Mouse (Mus musculus) ES-CJ7 (cell line): ENCODE data around the gene Bcl2l13.
"Not testable (repeated sequence)": the region's sequence is repeated elsewhere in the genome, so short reads cannot be mapped to it uniquely, and the experiment has no call there.

ENCODE experiments used
- DNase-seq: peaks from one replicate; pipeline ENCODE4 v3.0.0; 2011; ENCODE audit warnings: low read depth, low spot score

The Bcl2l13 gene

DNA sequence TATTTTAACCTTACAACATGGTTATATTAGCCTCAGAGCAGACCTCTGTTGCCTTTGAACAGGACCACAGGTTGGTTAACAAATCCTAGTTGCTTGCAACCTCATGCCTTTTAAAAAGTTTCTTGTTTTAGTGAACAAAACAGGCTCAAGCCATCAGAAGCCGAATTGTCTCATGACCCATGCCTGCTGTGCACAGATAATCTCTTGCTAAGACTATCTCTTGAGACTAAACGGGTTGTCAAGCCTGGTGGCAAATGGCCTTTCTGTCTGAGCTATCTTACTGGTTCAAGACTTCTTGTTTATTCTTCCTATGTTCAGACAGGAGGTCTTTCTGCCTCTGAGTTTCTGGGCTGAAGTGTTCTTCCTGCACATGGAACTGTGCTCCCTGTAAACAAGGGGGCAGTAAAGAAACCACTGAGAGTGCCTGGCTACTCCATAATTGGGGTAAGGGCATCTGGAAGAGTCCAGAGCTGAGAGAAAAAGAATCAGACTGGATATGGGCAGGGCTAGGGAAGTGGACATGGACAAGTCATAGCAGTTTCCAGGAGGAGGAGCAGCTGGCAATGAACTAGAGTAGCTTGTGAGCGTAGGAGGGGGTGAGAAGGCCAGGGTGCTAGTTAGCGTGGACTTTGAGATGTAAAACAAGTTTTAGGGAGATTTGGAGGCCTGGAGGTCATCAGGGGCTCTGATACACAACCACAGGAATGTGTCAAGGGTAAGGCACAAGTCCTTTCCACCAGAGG lies 5.0 kb upstream of the Bcl2l13 start:
- no peak for DNase-seq

DNA sequence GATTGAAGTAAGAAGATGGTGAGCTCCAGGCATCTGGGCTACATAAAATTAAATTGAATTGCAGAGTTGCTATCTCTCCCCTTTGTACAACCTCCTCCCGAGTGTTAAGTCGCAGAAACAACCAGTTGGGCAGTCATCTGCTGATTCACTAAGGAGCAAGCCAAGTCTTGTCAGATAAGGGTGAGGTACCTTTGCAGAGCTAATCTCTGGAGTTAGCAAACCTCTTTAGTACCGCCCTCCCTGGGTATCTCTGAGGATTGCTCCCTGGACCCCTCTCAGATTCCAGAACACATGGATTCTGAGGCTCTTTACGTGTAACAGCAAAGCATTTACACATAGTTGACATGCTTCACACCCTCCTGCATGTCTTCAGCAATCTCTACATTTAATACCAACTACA lies 3.9 kb upstream of the Bcl2l13 start:
- DNase-seq: no peak

DNA sequence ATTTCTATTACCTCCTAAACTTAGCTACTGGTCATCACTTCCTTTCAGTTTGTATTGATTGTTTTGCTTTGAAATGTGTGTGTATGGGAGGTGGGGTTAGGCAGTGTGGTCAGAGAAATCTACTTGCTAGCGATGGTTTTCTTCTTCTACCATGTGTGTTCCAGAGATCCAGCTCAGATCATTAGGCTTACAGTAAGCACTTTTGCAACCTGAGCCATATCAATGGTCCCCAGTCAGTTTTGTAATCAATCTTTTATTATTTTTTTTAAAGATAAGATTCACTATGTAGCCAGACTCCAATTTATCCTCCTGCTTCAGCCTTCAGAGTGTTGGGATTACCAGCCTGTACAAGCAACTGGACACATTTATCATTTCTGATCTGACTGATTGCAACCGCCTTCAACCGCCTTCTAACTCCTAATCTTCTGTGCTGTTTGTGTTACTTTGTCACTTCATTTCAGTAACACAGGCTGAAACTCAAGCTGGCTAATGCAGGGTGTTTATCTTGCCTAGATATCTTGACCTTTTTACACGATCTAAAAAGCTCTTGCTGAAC lies 1.2 kb upstream of the Bcl2l13 start:
- no peak for DNase-seq

DNA sequence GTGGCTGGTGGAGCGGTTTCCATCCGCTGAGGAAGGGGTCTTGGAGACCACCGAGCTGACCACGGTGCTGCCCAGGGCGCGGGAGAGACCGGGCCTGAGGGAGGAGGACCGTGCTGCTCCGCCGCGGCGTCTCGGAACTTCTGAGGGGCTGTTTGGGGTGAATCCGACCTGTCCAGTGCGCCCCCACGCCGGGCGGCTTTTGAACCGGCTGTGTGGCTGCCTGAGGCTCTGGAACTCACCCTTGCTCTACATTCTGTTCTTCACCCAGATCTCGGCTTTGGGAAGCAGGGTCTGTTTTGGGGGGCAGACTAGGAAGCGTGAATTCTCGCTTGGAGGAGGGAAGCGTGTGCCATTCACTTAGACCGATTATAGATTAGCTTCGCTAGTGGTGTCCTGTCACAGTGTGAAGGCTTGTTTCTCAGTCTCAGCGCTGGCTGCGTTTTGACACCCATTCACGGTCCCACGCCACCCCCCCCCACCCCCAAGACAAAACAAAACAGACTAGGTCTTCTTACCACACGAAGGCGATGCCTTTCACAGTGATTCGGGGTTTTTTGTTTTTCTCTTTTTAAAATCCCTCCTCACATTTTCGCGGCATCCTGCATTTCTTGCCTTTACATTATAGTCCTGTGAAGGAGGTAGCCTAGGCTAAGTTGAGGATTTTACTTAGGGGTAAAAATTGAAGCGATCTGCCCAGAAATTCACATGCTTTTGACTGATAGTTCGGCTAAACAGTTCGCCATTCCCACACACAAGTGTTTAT lies 558 bp downstream of the Bcl2l13 start:
- DNase-seq: no peak

DNA sequence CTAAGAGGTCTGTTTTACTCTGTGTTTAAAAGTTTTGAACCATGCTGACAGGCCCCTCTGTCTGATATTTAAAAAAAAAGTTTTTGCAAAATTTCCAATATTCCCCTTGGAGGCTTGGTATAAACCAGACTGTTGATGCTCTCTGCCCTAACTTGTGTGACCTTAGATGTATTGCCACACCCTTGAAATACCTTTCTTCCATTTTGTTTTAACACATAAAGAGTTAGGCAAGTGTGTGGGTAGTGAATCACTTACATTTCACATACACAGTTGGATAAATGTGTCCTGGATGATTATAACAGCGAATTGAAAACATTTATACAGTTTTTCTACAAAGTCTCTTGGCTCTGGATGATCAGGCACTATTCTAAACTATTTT lies 1.1 kb downstream of the Bcl2l13 start:
- DNase-seq: no peak

DNA sequence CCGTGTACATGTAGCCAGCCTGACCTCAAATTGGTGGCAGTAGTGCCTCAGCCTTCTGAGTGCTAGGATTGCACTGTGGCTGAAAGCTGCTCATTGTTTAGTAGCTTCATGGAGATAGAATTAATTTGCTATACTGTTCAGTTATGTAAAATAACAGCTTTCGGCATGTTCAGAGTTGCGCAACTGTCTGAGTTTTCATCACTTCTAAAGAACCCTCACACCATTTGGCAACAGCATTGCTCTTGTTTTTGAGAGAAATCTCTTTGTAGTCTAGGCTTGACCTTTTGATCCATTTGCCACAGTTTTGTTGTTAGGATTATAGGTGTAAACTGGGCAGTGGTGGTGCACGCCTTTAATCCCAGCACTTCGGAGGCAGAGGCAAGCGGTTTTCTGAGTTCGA lies 4.2 kb downstream of the Bcl2l13 start:
- no peak for DNase-seq

DNA sequence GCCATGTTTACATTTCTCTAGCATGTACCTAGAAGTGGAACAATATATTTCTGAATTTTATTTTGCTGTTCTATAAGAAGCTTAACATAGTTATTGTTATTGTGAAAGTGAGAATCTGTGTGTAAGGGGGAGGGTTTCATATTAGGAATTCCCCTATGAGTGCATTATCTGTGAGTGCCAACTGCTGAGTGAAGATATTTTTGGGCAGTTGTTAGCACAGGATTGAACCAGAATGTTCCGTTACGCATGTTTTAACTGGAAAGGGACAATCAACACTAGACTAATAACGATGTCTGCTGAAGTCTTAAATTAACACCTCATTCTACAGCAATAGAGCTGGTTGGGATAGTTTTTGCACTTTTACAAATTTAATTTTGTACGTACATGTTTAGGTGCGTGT lies 5.7 kb downstream of the Bcl2l13 start:
- DNase-seq: no peak

DNA sequence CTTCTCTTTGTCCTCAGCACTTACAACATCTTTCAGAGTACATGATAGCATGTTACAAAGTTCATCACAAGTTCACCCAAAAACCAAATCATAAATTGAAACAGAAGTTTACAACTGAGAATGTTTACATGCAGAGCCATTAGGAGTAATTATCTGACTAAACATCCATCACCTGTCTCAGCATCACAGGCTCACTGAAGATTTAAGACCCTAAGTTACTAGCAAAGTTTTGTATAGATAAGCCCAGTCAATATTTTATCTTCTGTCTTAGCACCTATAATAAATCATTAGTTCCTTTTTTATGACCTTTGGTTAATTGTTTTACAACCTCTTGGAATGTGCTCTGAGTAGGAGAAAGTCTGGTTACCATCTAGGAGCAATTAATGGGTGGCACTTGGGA lies 14.7 kb downstream of the Bcl2l13 start:
- not testable (repeated sequence) for DNase-seq

DNA sequence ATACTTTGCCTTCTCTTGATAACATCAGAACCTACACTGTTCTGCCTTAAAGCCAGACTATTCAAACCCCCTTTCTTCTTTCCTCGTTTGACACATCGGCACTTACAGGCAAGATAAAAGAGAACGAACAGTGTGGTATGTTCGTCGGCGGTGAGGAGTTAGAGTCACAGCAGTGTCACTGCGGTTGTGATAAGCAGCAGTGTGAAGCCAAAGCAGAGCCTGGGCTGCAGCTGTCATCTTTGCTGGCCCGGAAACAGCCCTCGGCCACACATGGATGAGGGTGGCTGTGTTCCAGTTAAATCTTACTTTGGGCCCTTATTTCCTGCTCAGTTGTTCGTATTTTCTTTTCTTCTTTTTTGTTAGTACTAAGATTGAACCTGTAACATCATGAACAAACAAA lies 18.4 kb downstream of the Bcl2l13 start:
- DNase-seq: no peak

DNA sequence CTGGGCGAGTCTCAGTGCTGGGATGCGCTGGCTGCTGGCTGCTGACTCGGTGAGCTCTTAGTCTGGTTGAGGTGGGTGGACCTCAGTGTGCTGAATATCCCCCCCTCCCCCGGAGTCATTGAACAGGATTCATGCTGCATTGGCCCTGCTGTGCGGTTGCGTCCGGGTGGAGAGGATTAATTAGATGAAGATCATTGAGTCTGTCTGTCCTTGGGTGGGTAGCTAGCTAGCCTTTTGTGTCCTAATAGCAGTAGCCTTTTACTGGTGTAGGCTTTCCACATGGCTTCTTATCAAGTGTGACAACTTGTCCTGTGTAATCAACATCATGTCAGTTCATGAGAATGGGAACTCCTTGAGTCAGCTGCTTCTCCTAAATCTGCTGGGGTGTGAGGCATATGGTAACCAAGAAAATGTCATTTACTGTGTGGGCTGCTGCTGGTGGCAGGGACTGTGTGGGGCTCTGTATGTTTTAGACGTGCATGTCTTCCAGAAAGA lies 22.3 kb downstream of the Bcl2l13 start:
- DNase-seq: peak; percentile 23

DNA sequence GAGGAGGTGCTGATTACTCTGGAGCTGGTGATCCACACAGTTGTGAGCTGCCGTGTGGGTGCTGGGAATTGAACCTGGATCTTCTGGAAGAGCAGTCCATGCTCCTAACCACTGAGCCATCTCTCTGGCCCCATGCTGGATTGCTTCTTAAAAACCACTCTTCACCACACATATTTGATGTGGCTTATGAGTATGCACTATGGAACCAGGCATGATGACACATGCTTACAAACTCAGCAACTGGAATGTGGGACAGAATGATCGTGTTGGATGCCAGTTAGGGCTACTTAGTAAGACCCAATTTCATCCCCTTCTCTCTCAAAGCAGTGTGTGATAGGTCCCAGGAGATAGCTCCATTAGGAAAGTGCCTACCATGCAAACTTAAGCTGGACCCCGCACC lies 24.1 kb downstream of the Bcl2l13 start:
- DNase-seq: no peak

DNA sequence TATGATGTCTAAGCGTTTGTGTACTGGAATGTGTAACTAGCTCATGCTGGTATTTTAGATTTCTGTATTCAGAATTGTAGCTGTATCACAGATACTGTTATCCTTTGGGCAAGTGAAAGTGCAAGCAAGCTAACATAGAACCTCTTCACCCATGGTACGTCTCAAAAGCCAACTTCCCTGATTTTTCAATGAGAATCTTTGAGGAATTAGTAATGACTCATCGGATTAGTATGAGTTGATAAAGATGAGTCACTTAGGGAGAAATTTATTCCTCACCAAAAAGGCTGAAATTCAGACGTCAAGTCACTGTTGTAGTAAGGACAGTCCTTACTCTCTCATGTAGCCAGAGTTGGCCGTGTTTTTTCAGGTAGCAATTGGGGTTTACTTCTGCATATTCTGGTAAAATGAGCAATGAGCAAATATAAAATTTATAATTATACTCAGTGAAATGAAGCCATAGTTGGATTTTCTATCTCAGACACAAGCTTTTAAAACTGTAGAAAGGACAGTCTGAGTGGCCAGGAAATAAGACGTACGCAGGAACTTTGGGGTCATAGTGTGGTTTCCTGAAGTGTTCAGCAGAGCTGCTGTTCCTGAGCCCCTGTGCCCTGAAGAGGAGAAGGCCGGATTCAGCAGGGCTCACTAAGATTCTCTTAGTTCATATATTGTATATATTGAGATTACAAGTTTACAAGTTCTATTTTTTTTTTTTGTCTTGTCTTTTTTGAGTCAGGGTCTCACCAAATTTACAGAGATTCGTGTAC lies 30.2 kb downstream of the Bcl2l13 start:
- no peak for DNase-seq

DNA sequence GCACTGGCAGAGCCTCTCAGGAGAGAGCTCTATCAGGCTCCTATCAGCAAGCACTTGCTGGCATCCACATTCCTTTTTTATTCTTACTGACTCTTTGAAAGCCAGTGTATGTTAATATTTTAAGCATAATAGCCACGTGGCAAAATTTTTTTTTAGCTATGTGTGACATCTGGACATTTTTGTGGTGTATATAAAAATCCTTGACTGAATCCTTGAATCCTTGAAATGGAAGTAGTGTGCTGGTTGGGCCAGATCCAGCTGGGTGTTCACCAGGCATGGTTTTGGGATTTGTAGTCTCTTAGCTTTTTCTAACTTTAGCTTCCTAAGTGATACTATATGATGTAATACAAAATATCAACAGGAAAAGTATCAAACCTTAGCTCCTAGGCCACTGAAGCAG lies 32.8 kb downstream of the Bcl2l13 start:
- no peak for DNase-seq

DNA sequence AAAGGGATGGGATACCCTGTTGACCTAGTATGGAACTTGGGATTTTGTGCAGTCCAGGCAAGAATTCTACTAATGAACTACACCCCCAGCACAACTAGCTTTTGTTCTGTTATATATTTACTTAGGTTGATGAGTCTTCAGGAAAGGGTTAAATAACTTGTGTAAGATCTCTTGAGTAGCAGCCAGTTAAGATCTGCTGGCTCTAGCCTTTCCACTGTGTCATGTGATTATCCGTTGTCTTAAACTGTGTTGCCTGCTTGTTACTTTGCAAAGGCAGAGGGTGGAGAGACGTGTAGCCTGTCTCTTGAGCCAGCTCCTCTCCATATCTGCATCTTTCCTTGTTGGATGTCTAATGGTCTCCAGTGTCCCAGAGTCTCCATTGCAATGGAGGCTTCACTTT lies 35.3 kb downstream of the Bcl2l13 start:
- DNase-seq: no peak

DNA sequence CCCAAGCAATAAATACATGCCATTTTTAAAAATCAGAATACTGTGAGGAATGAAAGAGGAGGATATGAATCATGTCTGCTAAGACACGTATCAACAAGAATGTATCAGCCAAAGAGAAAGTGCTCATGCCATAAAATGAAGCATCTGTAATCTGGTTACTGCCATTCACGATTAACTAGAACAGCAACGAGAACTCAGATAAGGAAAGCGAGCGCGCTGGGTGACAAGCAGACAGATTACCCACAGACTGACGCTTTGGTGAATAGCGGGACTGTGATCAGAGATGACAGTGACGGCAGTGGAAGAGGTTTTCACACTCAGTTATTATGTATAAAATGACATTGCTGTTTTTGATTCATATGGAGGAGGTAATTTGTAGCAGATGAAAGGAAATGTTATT lies 37.9 kb downstream of the Bcl2l13 start:
- no peak for DNase-seq

DNA sequence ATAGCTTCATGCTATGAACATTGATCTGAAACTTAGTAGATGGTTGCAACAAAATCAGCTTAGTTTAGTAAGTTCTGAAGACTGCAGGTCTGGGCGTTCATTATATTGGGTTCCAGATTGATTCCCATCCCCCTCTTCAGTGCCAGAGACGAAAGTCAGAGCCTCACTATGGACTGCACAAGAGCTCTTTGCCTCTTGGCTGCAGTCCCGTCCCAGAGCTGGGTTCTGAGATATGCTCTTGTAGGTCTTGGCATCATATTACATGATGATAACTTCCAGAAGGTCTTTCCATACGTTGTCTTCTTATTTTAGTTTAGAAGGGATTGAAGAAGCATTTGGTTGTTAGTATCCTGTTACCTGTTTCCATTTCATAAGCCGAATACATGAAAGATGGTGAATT lies 43.0 kb downstream of the Bcl2l13 start:
- DNase-seq: no peak

DNA sequence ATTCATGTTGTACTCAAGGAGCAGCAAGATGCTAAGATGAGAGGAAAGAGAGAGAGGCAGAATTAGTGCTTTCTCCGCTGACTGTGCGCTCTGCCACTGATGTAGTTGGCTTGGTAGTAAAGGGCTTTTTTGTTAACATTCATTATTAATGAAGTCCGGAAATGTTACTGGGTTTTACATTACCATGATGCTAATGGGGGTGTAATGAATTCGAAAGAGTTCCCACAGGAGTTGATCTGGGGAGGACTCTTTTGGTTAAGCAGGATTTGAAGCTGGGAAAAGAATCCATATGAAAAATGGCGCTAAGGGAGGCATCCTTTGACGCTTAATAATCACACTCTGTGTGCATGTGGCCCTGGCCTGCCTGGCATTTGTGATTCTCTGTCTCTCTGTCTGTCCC lies 48.4 kb downstream of the Bcl2l13 start:
- DNase-seq: no peak

DNA sequence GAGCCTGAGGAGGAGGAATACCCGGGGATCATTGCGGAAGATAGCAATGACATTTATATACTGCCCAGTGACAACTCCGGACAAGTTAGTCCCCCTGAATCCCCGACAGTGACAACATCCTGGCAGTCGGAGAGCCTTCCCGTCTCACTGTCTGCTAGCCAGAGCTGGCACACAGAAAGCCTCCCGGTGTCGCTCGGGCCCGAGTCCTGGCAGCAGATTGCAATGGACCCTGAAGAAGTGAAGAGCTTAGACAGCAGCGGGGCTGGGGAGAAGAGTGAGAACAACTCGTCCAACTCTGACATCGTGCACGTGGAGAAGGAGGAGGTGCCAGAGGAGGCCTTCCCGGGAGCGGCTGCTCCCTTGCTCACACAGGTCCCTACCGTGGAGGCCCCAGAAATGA lies 50.7 kb downstream of the Bcl2l13 start:
- no peak for DNase-seq

DNA sequence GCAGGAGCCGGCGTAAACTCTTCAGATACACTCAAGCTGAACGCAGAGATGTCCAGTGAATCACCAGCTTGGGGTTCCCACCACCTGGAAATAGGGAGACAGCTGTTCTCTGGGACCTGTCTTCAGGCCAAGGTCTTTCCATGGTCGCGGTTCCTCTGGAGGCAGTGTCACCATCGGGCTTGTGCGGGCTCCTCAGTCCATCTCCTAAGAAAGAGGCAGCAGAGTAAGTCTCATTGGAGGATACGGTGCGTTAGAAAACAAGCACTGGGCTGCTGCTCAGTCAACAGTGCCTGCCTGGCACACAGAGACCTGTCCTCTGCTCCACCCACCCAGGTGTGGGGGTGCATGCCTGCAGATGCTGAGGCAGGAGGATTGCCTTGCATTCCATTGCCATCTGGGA lies 58.1 kb downstream of the Bcl2l13 start:
- DNase-seq: no peak

DNA sequence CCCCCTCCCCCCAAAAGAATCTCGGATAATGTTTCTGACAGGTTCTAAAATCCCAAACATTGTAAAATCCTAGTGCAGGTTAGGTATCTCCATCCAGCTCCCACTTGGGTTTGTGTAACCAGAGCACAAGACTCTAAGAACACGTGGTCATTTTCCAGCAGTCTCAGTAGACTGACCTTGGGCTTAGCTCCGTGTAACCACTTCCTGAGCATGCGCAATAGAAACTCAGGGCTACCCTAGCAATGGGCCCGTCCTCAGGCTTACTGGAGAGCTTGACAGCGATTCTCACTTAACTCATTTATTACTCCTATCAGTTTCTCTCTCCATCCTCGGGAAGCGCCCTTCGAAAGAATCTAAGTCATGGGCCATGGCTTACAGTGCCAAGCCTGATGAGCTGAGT lies 58.5 kb downstream of the Bcl2l13 start:
- no peak for DNase-seq

DNA sequence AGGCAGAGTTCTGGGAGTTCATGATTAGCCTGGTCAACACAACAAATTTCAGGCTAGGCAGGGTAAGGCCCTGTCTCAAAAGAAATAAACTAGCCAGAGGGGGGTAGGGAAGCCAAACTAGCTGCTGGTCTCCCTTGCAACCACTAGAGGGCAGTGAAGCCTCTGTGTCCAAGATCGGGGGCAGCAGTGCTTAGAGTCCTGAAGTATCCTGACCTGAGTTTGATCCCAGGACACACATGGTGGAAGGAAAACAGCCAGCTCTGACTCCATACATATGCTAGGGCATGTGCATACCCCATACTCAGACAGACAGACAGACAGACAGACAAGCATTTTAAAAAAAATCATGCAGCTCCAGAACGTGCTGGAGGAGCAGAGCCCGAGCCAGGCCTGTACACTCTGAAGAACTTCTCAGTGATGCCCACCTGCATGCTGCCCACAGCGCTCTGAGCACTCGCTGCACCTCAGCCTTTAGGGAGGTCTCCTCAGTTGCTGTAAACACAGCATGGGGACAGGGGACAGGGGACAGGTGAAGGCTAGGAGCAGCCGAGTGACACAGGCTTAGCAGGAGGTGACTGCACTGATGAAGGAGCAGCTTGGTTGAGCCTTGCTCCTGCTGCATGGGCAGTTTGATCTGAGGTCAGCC lies 62.3 kb downstream of the Bcl2l13 start:
- DNase-seq: peak; percentile 80
